Mouse (Mus musculus) MEL (cell line): Measurements from ENCODE around the gene Trim8. TPM values are rescaled to one million over a fixed set of nuclear protein-coding genes. Genes with fewer than 3 reads are reported as not detected.

ENCODE experiments used
- DNase-seq: peaks from one replicate; pipeline ENCODE4 v3.0.0; 2011; ENCODE audit warnings: low read depth, low spot score
- H3K27ac ChIP-seq: 2 replicates; pipeline ENCODE4 v1.5.1; 2012; ENCODE audit warnings: low read depth, mild to moderate bottlenecking, control low read depth, low read length, moderate library complexity; ENCODE audit not compliant: control insufficient read depth
- H3K27me3 ChIP-seq, 2 experiments: fragments of 150-350 bp in 1 of 2; sonication (generic) in 1 of 2; 2 replicates each; pipeline ENCODE4 v1.6.1; 2012; ENCODE audit warnings: low read length in 2 of 2, mild to moderate bottlenecking in 2 of 2, improper control_type of control experiment in 1 of 2, moderate library complexity in 1 of 2; ENCODE audit not compliant: insufficient read depth in 2 of 2, control insufficient read depth in 1 of 2
- H3K36me3 ChIP-seq, 2 experiments: 2 replicates each; pipeline ENCODE4 v1.6.1; 2012 to 2014; ENCODE audit warnings: low read length in 2 of 2, improper control_type of control experiment in 1 of 2, inconsistent platforms in 1 of 2, mild to moderate bottlenecking in 1 of 2; ENCODE audit not compliant: insufficient read depth in 2 of 2, control insufficient read depth in 1 of 2
- H3K4me1 ChIP-seq, 2 experiments: fragments of 150-350 bp in 1 of 2; sonication (generic) in 1 of 2; 2 replicates each; pipeline ENCODE4 v1.6.1; 2012; ENCODE audit warnings: low read length in 2 of 2, improper control_type of control experiment in 1 of 2, mild to moderate bottlenecking in 1 of 2; ENCODE audit not compliant: insufficient read depth in 2 of 2, control insufficient read depth in 1 of 2
- H3K4me3 ChIP-seq, 2 experiments: fragments of 150-350 bp in 1 of 2; sonication (generic) in 1 of 2; 2 replicates each; pipeline ENCODE4 v1.5.1; 2012; ENCODE audit warnings: low read depth in 2 of 2, low read length in 2 of 2, mild to moderate bottlenecking in 2 of 2, moderate library complexity in 2 of 2, control low read depth in 1 of 2, improper control_type of control experiment in 1 of 2; ENCODE audit not compliant: control insufficient read depth in 1 of 2, insufficient read depth in 1 of 2
- H3K79me2 ChIP-seq: 2 replicates; pipeline ENCODE4 v1.6.1; 2012; ENCODE audit warnings: mild to moderate bottlenecking, low read length, moderate library complexity; ENCODE audit not compliant: control insufficient read depth, poor library complexity, insufficient read depth
- H3K9ac ChIP-seq: 2 replicates; pipeline ENCODE4 v1.6.1; 2012; ENCODE audit warnings: low read depth, mild to moderate bottlenecking, control low read depth, low read length, moderate library complexity; ENCODE audit not compliant: control insufficient read depth, poor library complexity, severe bottlenecking
- H3K9me3 ChIP-seq: fragments of 150-350 bp; sonication (generic); replicated peaks from 2 replicates; pipeline ENCODE4 v1.6.1; 2012; ENCODE audit warnings: mild to moderate bottlenecking, low read length, improper control_type of control experiment, moderate library complexity; ENCODE audit not compliant: insufficient read depth
- BHLHE40 ChIP-seq: IDR thresholded peaks from 2 replicates; pipeline ENCODE4 v1.6.1; 2012; ENCODE audit warnings: low read depth, mild to moderate bottlenecking, inconsistent platforms, low read length, improper control_type of control experiment, borderline replicate concordance
- CHD1 ChIP-seq: IDR thresholded peaks from 2 replicates; pipeline ENCODE4 v1.6.1; 2012; ENCODE audit warnings: low read depth, mild to moderate bottlenecking, inconsistent platforms, low read length, improper control_type of control experiment
- CTCF ChIP-seq, 3 experiments: IDR thresholded peaks in 2 of 3; conservative IDR thresholded peaks in 1 of 3; 2 replicates each; pipeline ENCODE4 v1.5.1; 2011 to 2012; ENCODE audit warnings: low read length in 3 of 3, low read depth in 2 of 3, mild to moderate bottlenecking in 2 of 3, improper control_type of control experiment in 1 of 3, inconsistent platforms in 1 of 3, mixed read lengths in 1 of 3, moderate library complexity in 1 of 3; ENCODE audit not compliant: control insufficient read depth in 1 of 3, insufficient read depth in 1 of 3, poor library complexity in 1 of 3, severe bottlenecking in 1 of 3
- EP300 ChIP-seq, 2 experiments: IDR thresholded peaks; 2 replicates each; pipeline ENCODE4 v1.6.1; 2011; ENCODE audit warnings: improper control_type of control experiment in 2 of 2, low read length in 2 of 2, low read depth in 1 of 2, mild to moderate bottlenecking in 1 of 2
- ETS1 ChIP-seq: IDR thresholded peaks from 2 replicates; pipeline ENCODE4 v1.6.1; 2012; ENCODE audit warnings: low read depth, mild to moderate bottlenecking, inconsistent platforms, low read length, improper control_type of control experiment, moderate library complexity
- GATA1 ChIP-seq: IDR thresholded peaks from 2 replicates; pipeline ENCODE4 v1.6.1; 2011; ENCODE audit warnings: low read depth, low read length, improper control_type of control experiment
- JUND ChIP-seq: IDR thresholded peaks from 2 replicates; pipeline ENCODE4 v1.6.1; 2011; ENCODE audit warnings: low read depth, mild to moderate bottlenecking, improper control_type of control experiment, low read length
- KAT2A ChIP-seq: conservative IDR thresholded peaks from 2 replicates; pipeline ENCODE4 v1.6.1; 2012; ENCODE audit warnings: low read depth, low read length, improper control_type of control experiment, inconsistent platforms
- MAX ChIP-seq: IDR thresholded peaks from 2 replicates; pipeline ENCODE4 v1.6.1; 2011; ENCODE audit warnings: low read length, improper control_type of control experiment
- MEF2A ChIP-seq: IDR thresholded peaks from 2 replicates; pipeline ENCODE4 v1.6.1; 2014; ENCODE audit warnings: low read depth, mild to moderate bottlenecking, inconsistent platforms, low read length, improper control_type of control experiment; ENCODE audit not compliant: poor library complexity, insufficient replicate concordance, severe bottlenecking; ENCODE audit errors: extremely low read depth
- MYB ChIP-seq: IDR thresholded peaks from 2 replicates; pipeline ENCODE4 v1.6.1; 2011; ENCODE audit warnings: mild to moderate bottlenecking, low read depth, low read length, improper control_type of control experiment
- NELFE ChIP-seq: IDR thresholded peaks from 2 replicates; pipeline ENCODE4 v1.6.1; 2011; ENCODE audit warnings: low read depth, low read length, improper control_type of control experiment
- NRF1 ChIP-seq: IDR thresholded peaks from 2 replicates; pipeline ENCODE4 v1.6.1; 2014; ENCODE audit warnings: low read depth, mild to moderate bottlenecking, inconsistent platforms, low read length, improper control_type of control experiment, moderate library complexity; ENCODE audit not compliant: poor library complexity, insufficient read depth, severe bottlenecking
- POLR2AphosphoS2 ChIP-seq: IDR thresholded peaks from 2 replicates; pipeline ENCODE4 v1.6.1; 2011; ENCODE audit warnings: low read length, improper control_type of control experiment
- RAD21 ChIP-seq: IDR thresholded peaks from 2 replicates; pipeline ENCODE4 v1.6.1; 2011; ENCODE audit warnings: mild to moderate bottlenecking, low read depth, low read length, improper control_type of control experiment
- SIN3A ChIP-seq: IDR thresholded peaks from 2 replicates; pipeline ENCODE4 v1.6.1; 2012; ENCODE audit warnings: low read length, improper control_type of control experiment, inconsistent platforms
- SMC3 ChIP-seq: IDR thresholded peaks from 2 replicates; pipeline ENCODE4 v1.6.1; 2011; ENCODE audit warnings: low read depth, low read length, improper control_type of control experiment
- TBP ChIP-seq: IDR thresholded peaks from 2 replicates; pipeline ENCODE4 v1.8.0; 2011; ENCODE audit warnings: low read depth, low read length, improper control_type of control experiment
- TCF12 ChIP-seq: IDR thresholded peaks from 2 replicates; pipeline ENCODE4 v1.6.1; 2014; ENCODE audit warnings: low read depth, mild to moderate bottlenecking, inconsistent platforms, low read length, improper control_type of control experiment, moderate library complexity
- UBTF ChIP-seq: IDR thresholded peaks from 2 replicates; pipeline ENCODE4 v1.6.1; 2012; ENCODE audit warnings: low read depth, mild to moderate bottlenecking, inconsistent platforms, low read length, improper control_type of control experiment, moderate library complexity, borderline replicate concordance; ENCODE audit not compliant: insufficient read depth
- USF1 ChIP-seq: IDR thresholded peaks from 2 replicates; pipeline ENCODE4 v1.6.1; 2014; ENCODE audit warnings: low read depth, mild to moderate bottlenecking, inconsistent platforms, low read length, improper control_type of control experiment, moderate library complexity
- USF2 ChIP-seq, 2 experiments: IDR thresholded peaks; 2 replicates each; pipeline ENCODE4 v1.6.1; 2011 to 2012; ENCODE audit warnings: improper control_type of control experiment in 2 of 2, low read length in 2 of 2, borderline replicate concordance in 1 of 2, inconsistent platforms in 1 of 2, low read depth in 1 of 2, mild to moderate bottlenecking in 1 of 2; ENCODE audit not compliant: insufficient read depth in 1 of 2
- ZC3H11A ChIP-seq: IDR thresholded peaks from 2 replicates; pipeline ENCODE4 v1.6.1; 2012; ENCODE audit warnings: low read depth, mild to moderate bottlenecking, inconsistent platforms, low read length, improper control_type of control experiment
- ZKSCAN1 ChIP-seq: IDR thresholded peaks from 2 replicates; pipeline ENCODE4 v1.6.1; 2012; ENCODE audit warnings: low read depth, mild to moderate bottlenecking, inconsistent platforms, low read length, improper control_type of control experiment, moderate library complexity
- ZNF384 ChIP-seq: IDR thresholded peaks from 2 replicates; pipeline ENCODE4 v1.6.1; 2012; ENCODE audit warnings: low read depth, mild to moderate bottlenecking, inconsistent platforms, low read length, improper control_type of control experiment
- polyA plus RNA-seq, 2 experiments: library from polyadenylated mRNA; stranded (reverse) in 1 of 2; unstranded in 1 of 2; fragments of >175 nt in 1 of 2; fragments of >200 nt in 1 of 2; gene quantifications; 2 replicates each; pipeline versions ENCODE4 v1.2.1 to v1.2.4; 2012; ENCODE audit warnings: low replicate concordance in 2 of 2, low read depth in 1 of 2; ENCODE audit not compliant: insufficient read length in 2 of 2, insufficient read depth in 1 of 2, missing spikeins in 1 of 2
- total RNA-seq: library from RNA; depleted of rRNA; stranded (reverse); fragments of 300-350 nt; gene quantifications from 2 replicates; pipeline ENCODE4 v1.2.3, GENCODE M21; 2012

The Trim8 gene
- total and polyA plus RNA-seq, 3 experiments: 19.1 to 57.2 TPM; not detected in 1

GRCm38 (mm10) chr19:46538213-46538612 is 36.7 kb downstream of the Trim8 start:
- H3K36me3 ChIP-seq: no peaks in the 10 kb centered on the region
- TF ChIP-seq EP300 (IDR thresholded peaks at IDR 0.05; ENCODE audit: low read depth in 1 of 2, low read length in 2 of 2) (no peak), TCF12 (no peak), ETS1 (no peak), ZNF384 (no peak), USF2 (IDR thresholded peaks at IDR 0.05; ENCODE audit: borderline replicate concordance in 1 of 2, insufficient read depth in 1 of 2, low read depth in 1 of 2, low read length in 2 of 2) (no peak), RAD21 (peak; percentile 62), MAX (no peak), CHD1 (no peak), KAT2A (no peak), GATA1 (no peak), MYB (no peak), NELFE (no peak), SIN3A (no peak), USF1 (no peak), ZC3H11A (no peak; the same call in 1 of the 2 replicates), SMC3 (peak; percentile 49), POLR2AphosphoS2 (no peak), BHLHE40 (no peak), ZKSCAN1 (no peak), MEF2A (no peak), UBTF (no peak), JUND (no peak), CTCF (IDR thresholded peaks at IDR 0.05 in 2 of 3, conservative IDR thresholded peaks at IDR 0.05 in 1 of 3; ENCODE audit: control insufficient read depth in 1 of 3, insufficient read depth in 1 of 3, low read depth in 2 of 3, low read length in 3 of 3, poor library complexity in 1 of 3, severe bottlenecking in 1 of 3) (peak; percentile 64 to 78 (median 68)), NRF1 (no peak), TBP (no peak)

More at GRCm38 (mm10) chr19:46538213-46538612, 36.7 kb downstream of the Trim8 start:
- Histone ChIP-seq H3K4me3 (no peak overlapping the region), H3K27ac (no peak overlapping the region), H3K4me1 (no peaks in the 10 kb centered on the region), H3K27me3 (no peaks in the 10 kb centered on the region), H3K9ac (no peak overlapping the region), H3K79me2 (no peaks in the 10 kb centered on the region), H3K9me3 (no peaks in the 10 kb centered on the region)
- DNase-seq: peak; percentile 52
